Mouse (Mus musculus) retina, postnatal 1 day (tissue): Measurements from ENCODE around the gene Peak1.
"Not testable (repeated sequence)": the region's sequence is repeated elsewhere in the genome, so short reads cannot be mapped to it uniquely, and the experiment has no call there.

Source experiments
- DNase-seq: peaks from one replicate; pipeline ENCODE4 v3.0.0-alpha.2; 2012

Peak1 gene

GRCm38 (mm10) chr9:56417948-56418737 lies at the start of gene Peak1, which contains the start of gene Hmg20a:
Gene Peak1 (minus strand): TSS chr9:56418067.
Gene Hmg20a (plus strand): TSS chr9:56418609.
- peak; percentile 100 for DNase-seq

- no peak for DNase-seq
Measured at GRCm38 (mm10) chr9:56466251-56466650, 48.4 kb upstream of the Peak1 start.

GRCm38 (mm10) chr9:56464863-56465654 lies 47.2 kb upstream of the Peak1 start:
- peak; percentile 41 for DNase-seq

GRCm38 (mm10) chr9:56463686-56464515 lies 46.0 kb upstream of the Peak1 start:
- DNase-seq = no peak

- no peak for DNase-seq
Measured at GRCm38 (mm10) chr9:56463046-56463445, 45.2 kb upstream of the Peak1 start.

- DNase-seq = no peak
Measured at GRCm38 (mm10) chr9:56462606-56463005, 44.7 kb upstream of the Peak1 start.

GRCm38 (mm10) chr9:56460987-56461386 lies 43.1 kb upstream of the Peak1 start:
- DNase-seq = no peak

- no peak for DNase-seq
Measured at GRCm38 (mm10) chr9:56456426-56456825, 38.6 kb upstream of the Peak1 start.

- DNase-seq = no peak
Measured at GRCm38 (mm10) chr9:56453038-56453815, 35.4 kb upstream of the Peak1 start.

GRCm38 (mm10) chr9:56451570-56451969 lies 33.7 kb upstream of the Peak1 start:
- DNase-seq = no peak

- no peak for DNase-seq
Measured at GRCm38 (mm10) chr9:56439699-56440098, 21.8 kb upstream of the Peak1 start.

- DNase-seq = not testable (repeated sequence)
Measured at GRCm38 (mm10) chr9:56437300-56437892, 19.5 kb upstream of the Peak1 start.

- DNase-seq = no peak
Measured at GRCm38 (mm10) chr9:56435821-56436526, 18.1 kb upstream of the Peak1 start.

GRCm38 (mm10) chr9:56424861-56425260 lies 7.0 kb upstream of the Peak1 start:
- no peak for DNase-seq

GRCm38 (mm10) chr9:56421991-56422390 lies 4.1 kb upstream of the Peak1 start:
- no peak for DNase-seq

GRCm38 (mm10) chr9:56420892-56421601 lies 3.2 kb upstream of the Peak1 start:
- DNase-seq = no peak

GRCm38 (mm10) chr9:56420236-56420635 lies 2.4 kb upstream of the Peak1 start:
- no peak for DNase-seq

GRCm38 (mm10) chr9:56418738-56419239 lies 922 bp upstream of the Peak1 start:
- no peak for DNase-seq

- peak; percentile 84 for DNase-seq
Measured at GRCm38 (mm10) chr9:56417415-56417947, 386 bp downstream of the Peak1 start.
